Mouse (Mus musculus) myocyte (in vitro differentiated cells): ENCODE measurements at regions not wholly inside any gene's neighbourhood (a gene's known extent, or its start where the extent isn't known, plus 50 kb on each side); places are given as distances from the start of the nearest gene placed in this dataset.

ENCODE experiments used
- E2F4 ChIP-seq: IDR thresholded peaks from one replicate; pipeline ENCODE4 v1.6.1; 2011; ENCODE audit warnings: mild to moderate bottlenecking, control low read depth, moderate library complexity; ENCODE audit not compliant: insufficient read depth
- MAX ChIP-seq: IDR thresholded peaks from one replicate; pipeline ENCODE4 v1.6.1; 2011; ENCODE audit warnings: low read depth, mild to moderate bottlenecking, control low read depth
- MYOD1 ChIP-seq, 3 experiments: IDR thresholded peaks; one replicate each; pipeline ENCODE4 v1.6.1; 2011; ENCODE audit warnings: control low read depth in 2 of 3, low read depth in 2 of 3, mild to moderate bottlenecking in 2 of 3, moderate library complexity in 1 of 3; ENCODE audit not compliant: insufficient read length in 2 of 3, control insufficient read depth in 1 of 3
- POLR2A ChIP-seq: IDR thresholded peaks from one replicate; pipeline ENCODE4 v1.6.1; 2011; ENCODE audit warnings: low read depth, mild to moderate bottlenecking, control low read depth, moderate library complexity; ENCODE audit not compliant: insufficient read length
- POLR2AphosphoS2 ChIP-seq: IDR thresholded peaks from one replicate; pipeline ENCODE4 v1.6.1; 2011; ENCODE audit warnings: low read depth, control low read depth; ENCODE audit not compliant: insufficient read length
- USF1 ChIP-seq: IDR thresholded peaks from one replicate; pipeline ENCODE4 v1.6.1; 2011; ENCODE audit warnings: low read depth, mild to moderate bottlenecking, control low read depth, moderate library complexity

GRCm38 (mm10) chr3:8739299-8739698, 870.6 kb downstream of the Zfp704 start:
- TF ChIP-seq POLR2A (no peak), USF1 (no peak), MYOD1 (IDR thresholded peaks at IDR 0.05; ENCODE audit: control insufficient read depth in 1 of 3, insufficient read length in 2 of 3, low read depth in 2 of 3) (no peak), MAX (no peak), POLR2AphosphoS2 (no peak), E2F4 (no peak)
